Mouse (Mus musculus): ENCODE results near the gene 4933427I04Rik. TPM values are rescaled to one million over a fixed set of nuclear protein-coding genes. Genes with fewer than 3 reads are reported as not detected.

The 4933427I04Rik gene
- total RNA-seq, 2 experiments from 2014 or later, result not detected

Other genes starting within 250 kb of the 4933427I04Rik start
- 100 to 1,000 TPM; 108 to 123 TPM for gene Macf1, start 175.3 kb upstream of the 4933427I04Rik start, total RNA-seq (2021)
- gene Ndufs5, start 141.5 kb upstream of the 4933427I04Rik start, total RNA-seq (2021), result 100 to 1,000 TPM; 244 to 304 TPM
- gene Akirin1, start 109.3 kb upstream of the 4933427I04Rik start, total RNA-seq (2021), result 10 to 100 TPM; 76.4 to 78.7 TPM
- gene Rhbdl2, start 71.8 kb upstream of the 4933427I04Rik start, total RNA-seq (2021), result 1 to 10 TPM; 1.1 to 1.2 TPM
- 10 to 100 TPM; 40.4 to 56.8 TPM for gene Mycbp, start 45.2 kb downstream of the 4933427I04Rik start, total RNA-seq (2021)
- gene Rragc, start 57.8 kb downstream of the 4933427I04Rik start, total RNA-seq (2021), result 10 to 100 TPM; 87.7 to 97.9 TPM
- gene 4930535I16Rik, start 58.3 kb downstream of the 4933427I04Rik start, total RNA-seq (2021), result not detected